Mouse (Mus musculus): ENCODE results near the gene Adora2a. TPM values are rescaled to one million over a fixed set of nuclear protein-coding genes. Genes with fewer than 3 reads are reported as not detected.

Gene Adora2a
- polyA plus RNA-seq, 1 experiment, result 30.8 TPM

DNA sequence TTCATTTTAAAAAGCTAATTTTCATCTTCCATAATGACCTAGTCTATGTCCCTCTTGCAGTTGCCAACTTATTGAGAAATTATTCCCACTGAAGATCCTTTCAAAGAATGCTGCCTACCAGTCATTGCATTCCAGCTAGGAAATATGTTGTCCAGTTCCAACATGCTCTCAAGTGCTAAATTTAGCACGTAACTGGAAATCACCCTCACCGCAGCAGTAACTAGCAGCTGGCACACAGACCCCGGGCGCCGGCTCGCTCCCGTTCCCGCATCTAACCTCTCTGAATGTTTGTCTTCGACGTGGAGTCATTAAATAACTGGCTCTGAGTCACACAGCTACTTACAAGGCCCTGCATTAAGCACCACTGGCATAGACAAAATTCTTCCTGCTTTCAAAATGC is 62.0 kb downstream of the Adora2a start:
- TF ChIP-seq POLR2A (IDR thresholded peaks at IDR 0.05; ENCODE audit: low read depth, low read length) (no peak), CTCF (IDR thresholded peaks at IDR 0.05; ENCODE audit: extremely low read depth, insufficient read depth, insufficient read length, insufficient replicate concordance) (no peak)
- Histone ChIP-seq H3K4me1 (ENCODE audit: control insufficient read depth, insufficient read depth, insufficient read length) (no peaks in the 10 kb centered on the region), H3K36me3 (ENCODE audit: control insufficient read depth, insufficient read depth, low read length) (no peaks in the 10 kb centered on the region), H3K27ac (ENCODE audit: insufficient read depth, low read length) (no peak overlapping the region), H3K4me3 (ENCODE audit: extremely low read depth, insufficient read depth, insufficient read length) (no peak overlapping the region), H3K27me3 (ENCODE audit: control insufficient read depth, insufficient read depth, low read length) (no peaks in the 10 kb centered on the region)
- no peak for DNase-seq (ENCODE audit: low read depth in 1 of 2, low spot score in 2 of 2)
- 86% methylated on average over 10 of the region's 10 CpGs for WGBS

Other genes with a start within 250 kb of the Adora2a start
- gene Specc1l, start 104.8 kb upstream of the Adora2a start, polyA plus RNA-seq (2012; rRNA removed), result 16.7 and 17.7 TPM in 2 replicates
- gene Upb1, start 84.2 kb downstream of the Adora2a start, polyA plus RNA-seq (2012; rRNA removed), result 0.74 and 1.3 TPM in 2 replicates
- gene Snrpd3, start 200.7 kb downstream of the Adora2a start, polyA plus RNA-seq (2012; rRNA removed), result 12.8 and 13.2 TPM in 2 replicates
- gene Gucd1, start 201.1 kb downstream of the Adora2a start, polyA plus RNA-seq (2012; rRNA removed), result 87.2 and 96.1 TPM in 2 replicates
- 1.3 and 1.7 TPM in 2 replicates for gene Lrrc75b, start 243.5 kb downstream of the Adora2a start, polyA plus RNA-seq (2012; rRNA removed)
- gene Ggt1, start 244.7 kb downstream of the Adora2a start, polyA plus RNA-seq (2012; rRNA removed), result 15.5 and 19.1 TPM in 2 replicates

All from spleen, adult 2 months (tissue).